Mouse (Mus musculus) hindbrain, embryonic 14.5 days (tissue): ENCODE results near the gene Noct. TPM values are rescaled to one million over a fixed set of nuclear protein-coding genes. Genes with fewer than 3 reads are reported as not detected.
"Not testable (repeated sequence)": the region's sequence is repeated elsewhere in the genome, so short reads cannot be mapped to it uniquely, and the experiment has no call there.

Experiments
- ATAC-seq: fragments of 200-750 bp; cut with Nextera tagmentation; 2 replicates; pipeline ENCODE4 v1.8.0; 2017; ENCODE audit warnings: moderate number of reproducible peaks, mild to moderate bottlenecking, moderate TSS enrichment, moderate library complexity; ENCODE audit not compliant: low FRiP score
- DNase-seq: peaks from one replicate; pipeline ENCODE4 v3.0.0-alpha.2; 2015; ENCODE audit warnings: low spot score
- H3K27ac ChIP-seq: fragments of 300-500 bp; sonication (generic); 2 replicates; pipeline ENCODE4 v1.5.1; 2014; ENCODE audit warnings: mild to moderate bottlenecking, moderate library complexity
- H3K27me3 ChIP-seq: fragments of 300-500 bp; sonication (generic); 2 replicates; pipeline ENCODE4 v1.6.1; 2014; ENCODE audit warnings: mild to moderate bottlenecking, low read length, mixed read lengths; ENCODE audit not compliant: control insufficient read depth, insufficient read depth
- H3K36me3 ChIP-seq: fragments of 300-500 bp; sonication (generic); replicated peaks from 2 replicates; pipeline ENCODE4 v1.6.1; 2014; ENCODE audit not compliant: control insufficient read depth, insufficient read depth
- H3K4me1 ChIP-seq: fragments of 300-500 bp; sonication (generic); replicated peaks from 2 replicates; pipeline ENCODE4 v1.6.1; 2014; ENCODE audit warnings: antibody characterized with exemption, low read length, mixed read lengths; ENCODE audit not compliant: control insufficient read depth, insufficient read depth
- H3K4me2 ChIP-seq: fragments of 300-500 bp; sonication (generic); replicated peaks from 2 replicates; pipeline ENCODE4 v1.6.1; 2014; ENCODE audit warnings: mild to moderate bottlenecking, moderate library complexity
- H3K4me3 ChIP-seq: fragments of 300-500 bp; sonication (generic); replicated peaks from 2 replicates; pipeline ENCODE4 v1.5.1; 2014; ENCODE audit warnings: mild to moderate bottlenecking, low read length
- H3K9ac ChIP-seq: fragments of 300-500 bp; sonication (generic); 2 replicates; pipeline ENCODE4 v1.6.1; 2014
- H3K9me3 ChIP-seq: fragments of 300-500 bp; sonication (generic); 2 replicates; pipeline ENCODE4 v1.6.1; 2016; ENCODE audit warnings: low read length; ENCODE audit not compliant: control insufficient read depth
- WGBS: fragments of 180-500 bp; shearing (Covaris S2); extraction: QIAGEN DNeasy Blood & Tissue Kit; methylation state at CpG from one replicate; pipeline ENCODE4 v1.1.7; 2014; 5-methylcytosine and 5-hydroxymethylcytosine counted together
- polyA plus RNA-seq: library from polyadenylated mRNA; unstranded; fragments of >200 nt; fragmentation: Nextera tagmentation; extraction: Ambion mirVana; gene quantifications from 2 replicates; pipeline ENCODE4 v1.2.1, GENCODE M21; 2014

Gene Noct
- polyA plus RNA-seq, 1 experiment from 2014 or later = 39.4 TPM

DNA sequence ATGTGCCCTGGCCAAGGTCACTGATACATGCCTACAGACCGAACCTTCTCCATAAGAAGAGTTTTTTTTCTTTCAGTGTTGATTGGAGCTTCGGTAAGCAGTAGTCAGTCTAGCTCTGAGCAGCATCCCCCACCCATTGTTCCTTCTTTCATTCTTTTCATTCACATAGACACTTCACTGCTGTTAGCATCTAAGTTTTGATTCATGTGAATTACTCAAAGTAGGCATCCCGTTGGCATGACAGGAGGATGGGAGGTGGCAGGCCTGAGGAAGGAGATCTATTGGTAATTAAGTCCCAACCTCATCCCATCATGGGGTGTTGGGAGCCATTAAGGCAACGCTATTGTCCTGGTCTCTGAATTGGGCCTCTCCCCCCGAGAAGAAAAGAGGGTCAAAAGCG is 8.6 kb upstream of the Noct start:
- no peak for DNase-seq
- H3K9me3 ChIP-seq = no peaks in the 10 kb centered on the region
- 87% methylated on average over 6 of the region's 6 CpGs for WGBS
- no peak overlapping the region for H3K27ac ChIP-seq
- no peaks in the 10 kb centered on the region for H3K36me3 ChIP-seq
- H3K27me3 ChIP-seq = no peaks in the 10 kb centered on the region
- no peak overlapping the region for H3K4me2 ChIP-seq
- no peak overlapping the region for H3K4me3 ChIP-seq
- no peaks in the 10 kb centered on the region for H3K4me1 ChIP-seq
- ATAC-seq = no peak
- no peak overlapping the region for H3K9ac ChIP-seq

DNA sequence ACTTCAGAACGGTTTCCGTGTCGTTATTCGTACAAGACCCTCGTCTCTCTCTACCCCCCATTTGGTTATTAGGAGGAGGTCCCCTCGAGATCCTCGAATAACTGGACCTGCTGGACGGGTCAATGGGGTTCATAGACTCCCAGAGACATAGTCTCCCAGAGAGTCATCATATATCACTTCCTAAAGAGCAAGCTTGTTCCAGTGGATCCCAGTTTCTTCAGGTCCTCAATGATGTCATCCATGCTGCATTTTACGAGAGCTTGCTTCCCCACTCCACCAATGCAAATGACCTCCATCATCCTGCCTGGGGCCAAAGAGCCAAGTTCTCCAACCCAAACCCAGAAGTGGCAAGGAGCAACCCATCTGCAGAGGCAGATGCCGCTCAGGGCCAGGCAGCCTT is 7.9 kb upstream of the Noct start:
- not testable (repeated sequence) for ATAC-seq, H3K4me1 ChIP-seq, H3K27me3 ChIP-seq, DNase-seq, H3K36me3 ChIP-seq, H3K4me3 ChIP-seq, H3K9ac ChIP-seq, H3K27ac ChIP-seq, H3K9me3 ChIP-seq, H3K4me2 ChIP-seq
- 82% methylated on average over 5 of the region's 10 CpGs for WGBS

DNA sequence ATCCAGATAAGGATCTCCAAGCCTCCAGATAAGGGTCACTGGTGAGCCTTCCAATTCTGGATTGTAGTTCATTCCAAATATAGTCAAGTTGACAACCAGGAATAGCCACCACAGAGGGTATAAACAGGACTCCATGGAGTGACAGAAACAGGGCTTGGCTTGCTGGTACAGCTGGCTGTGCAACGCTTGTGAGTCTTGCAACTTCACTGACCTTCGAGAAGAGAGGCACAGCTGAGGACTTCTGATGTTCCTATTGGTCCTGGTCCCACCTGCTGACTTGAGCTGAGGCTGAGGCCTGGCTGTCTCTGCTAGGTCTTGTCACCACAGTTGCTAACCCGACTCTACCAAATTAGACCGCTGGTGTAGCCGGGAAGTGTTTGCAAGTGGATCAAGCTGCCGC is 5.9 kb upstream of the Noct start:
- not testable (repeated sequence) for H3K36me3 ChIP-seq, H3K4me2 ChIP-seq, DNase-seq, H3K27ac ChIP-seq, H3K9me3 ChIP-seq, H3K4me3 ChIP-seq, H3K27me3 ChIP-seq, H3K9ac ChIP-seq, H3K4me1 ChIP-seq, ATAC-seq
- 94% methylated on average over 6 of the region's 6 CpGs for WGBS

DNA sequence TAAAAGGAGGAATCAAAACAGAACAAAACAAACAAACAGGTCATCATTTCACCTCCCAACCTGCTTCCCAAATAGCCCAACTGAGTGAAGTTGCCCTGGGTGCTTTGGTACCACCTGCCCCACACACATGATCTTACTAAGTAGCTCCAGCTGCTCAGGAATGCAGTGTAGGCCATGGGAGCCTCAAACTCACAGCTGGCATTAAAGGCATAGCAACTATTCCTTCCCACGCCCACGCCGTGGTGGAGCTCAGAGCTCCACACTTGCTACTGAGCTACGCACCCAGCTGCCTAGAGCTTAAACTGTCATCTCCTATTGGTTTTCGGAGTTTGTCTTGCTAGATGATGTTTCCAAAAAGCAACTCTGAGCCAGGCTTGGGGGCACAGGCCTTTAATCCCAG is 5.0 kb upstream of the Noct start:
- H3K9ac ChIP-seq = no peak overlapping the region
- no peak overlapping the region for H3K4me2 ChIP-seq
- no peak overlapping the region for H3K27ac ChIP-seq
- no peaks in the 10 kb centered on the region for H3K36me3 ChIP-seq
- H3K9me3 ChIP-seq = no peaks in the 10 kb centered on the region
- no peaks in the 10 kb centered on the region for H3K4me1 ChIP-seq
- 86% methylated on average over 5 of the region's 5 CpGs for WGBS
- no peak for ATAC-seq
- DNase-seq = no peak
- H3K27me3 ChIP-seq = no peaks in the 10 kb centered on the region
- H3K4me3 ChIP-seq = no peak overlapping the region

DNA sequence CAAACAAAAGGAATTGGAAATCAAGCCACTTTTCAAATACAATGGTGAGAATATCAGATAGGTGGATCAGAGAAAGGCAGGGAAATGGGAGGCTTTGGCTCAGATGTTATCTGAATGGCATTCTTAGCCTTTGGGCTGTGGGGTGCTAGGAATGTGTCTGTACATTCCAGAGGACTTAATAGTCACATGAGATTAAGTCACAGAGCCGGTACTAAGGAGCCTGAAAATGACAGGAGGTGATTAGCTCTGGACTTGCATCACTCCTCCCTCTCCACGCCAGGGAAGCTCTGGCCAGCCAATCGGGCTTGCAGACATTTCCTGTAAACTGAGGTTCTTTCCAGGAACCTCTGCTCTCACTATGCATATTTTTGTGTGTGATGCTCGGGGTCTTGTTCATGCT is 3.4 kb upstream of the Noct start:
- Histone ChIP-seq H3K36me3 (no peaks in the 10 kb centered on the region), H3K4me3 (no peak overlapping the region), H3K4me2 (no peak overlapping the region), H3K9ac (no peak overlapping the region), H3K27me3 (no peaks in the 10 kb centered on the region), H3K27ac (no peak overlapping the region), H3K9me3 (no peaks in the 10 kb centered on the region), H3K4me1 (peaks cover 5% of the 10 kb centered on the region; the same call in 1 of the 2 replicates)
- DNase-seq = no peak
- no peak for ATAC-seq
- 64% methylated on average over 4 of the region's 4 CpGs for WGBS

DNA sequence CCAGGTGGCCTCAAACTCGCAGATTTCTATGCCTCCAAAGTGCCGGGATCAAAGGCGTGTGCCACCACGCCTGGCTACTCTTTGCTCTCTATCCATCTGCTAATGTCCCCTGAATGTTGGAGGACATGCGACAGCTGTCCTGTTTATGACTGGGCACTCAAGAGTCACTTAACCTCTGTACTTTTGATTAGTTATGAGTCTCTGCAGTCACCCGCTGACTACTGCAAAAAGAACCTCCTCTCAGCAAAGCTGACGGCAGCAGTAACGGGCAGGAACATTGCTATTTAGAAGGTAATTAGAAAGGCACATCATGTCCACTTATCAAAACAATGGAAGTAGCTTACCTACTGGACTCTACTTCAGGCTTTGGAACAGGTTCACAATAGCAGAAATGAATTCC is 2.4 kb upstream of the Noct start:
- no peak for DNase-seq
- Histone ChIP-seq H3K27ac (no peak overlapping the region), H3K27me3 (no peaks in the 10 kb centered on the region), H3K4me3 (no peak overlapping the region), H3K36me3 (no peaks in the 10 kb centered on the region), H3K4me1 (peaks cover 13% of the 10 kb centered on the region; the same call in 1 of the 2 replicates), H3K9ac (no peak overlapping the region), H3K9me3 (no peaks in the 10 kb centered on the region), H3K4me2 (no peak overlapping the region)
- 78% methylated on average over 8 of the region's 8 CpGs for WGBS
- ATAC-seq = no peak

DNA sequence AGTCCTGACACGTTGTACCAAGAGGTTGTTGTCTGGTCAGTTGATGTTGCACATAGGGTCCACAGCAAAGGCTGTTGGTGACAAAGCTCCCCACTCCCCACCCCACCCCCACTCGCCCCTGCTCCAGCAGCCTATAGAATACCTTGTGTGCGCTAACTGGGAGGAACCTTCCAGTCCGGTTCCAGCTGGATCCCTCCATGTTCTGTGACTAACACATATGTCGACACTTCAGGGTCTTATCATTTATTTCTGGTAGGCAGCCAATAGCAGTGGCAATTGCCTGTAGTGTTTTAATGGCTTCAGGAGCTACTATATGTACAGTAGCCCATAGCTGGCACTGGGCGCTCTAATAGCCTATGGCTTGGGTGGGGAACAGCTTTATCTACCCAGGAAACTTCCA is 1.9 kb upstream of the Noct start:
- H3K4me2 ChIP-seq = no peak overlapping the region
- H3K9ac ChIP-seq = no peak overlapping the region
- no peak overlapping the region for H3K4me3 ChIP-seq
- DNase-seq (no peak), ATAC-seq (no peak)
- no peaks in the 10 kb centered on the region for H3K9me3 ChIP-seq
- no peaks in the 10 kb centered on the region for H3K36me3 ChIP-seq
- peaks cover 15% of the 10 kb centered on the region; the same call in 1 of the 2 replicates for H3K4me1 ChIP-seq
- no peak overlapping the region for H3K27ac ChIP-seq
- H3K27me3 ChIP-seq = no peaks in the 10 kb centered on the region
- WGBS = 89% methylated on average over 6 of the region's 6 CpGs

DNA sequence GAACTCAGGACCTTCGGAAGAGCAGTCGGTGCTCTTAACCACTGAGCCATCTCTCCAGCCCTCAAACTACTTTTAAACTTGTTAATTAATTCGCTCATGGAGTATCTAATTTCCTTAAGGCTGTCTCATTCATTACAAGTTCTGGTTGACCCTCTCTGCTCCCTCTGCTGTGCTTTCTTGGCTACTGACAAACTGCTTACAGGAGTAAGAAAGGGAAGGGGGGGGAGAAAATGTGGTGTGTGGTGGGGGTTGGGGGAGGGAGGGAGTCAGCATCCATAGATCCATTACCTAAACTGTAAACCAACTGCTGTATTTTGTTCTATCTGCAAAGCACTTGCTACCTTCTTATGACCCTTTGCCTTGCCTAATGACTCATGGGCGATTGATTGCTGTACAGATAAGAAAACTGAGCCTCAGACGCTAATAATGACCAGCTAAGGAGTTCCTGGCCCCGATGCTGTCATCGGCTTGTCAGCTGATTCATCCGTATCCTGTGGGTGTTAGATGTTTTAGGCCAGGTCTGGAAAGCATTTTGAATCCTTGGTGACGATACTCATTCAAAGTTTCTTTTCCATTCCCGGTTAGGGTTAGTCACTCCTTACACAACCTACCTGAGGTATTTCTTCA is 1.3 kb upstream of the Noct start:
- Histone ChIP-seq H3K4me2 (no peak overlapping the region), H3K36me3 (no peaks in the 10 kb centered on the region), H3K9ac (no peak overlapping the region), H3K4me3 (no peak overlapping the region), H3K27ac (no peak overlapping the region), H3K27me3 (no peaks in the 10 kb centered on the region), H3K4me1 (peaks cover 18% of the 10 kb centered on the region; the same call in 1 of the 2 replicates), H3K9me3 (no peaks in the 10 kb centered on the region)
- no peak for DNase-seq
- 66% methylated on average over 10 of the region's 10 CpGs for WGBS
- ATAC-seq = no peak

DNA sequence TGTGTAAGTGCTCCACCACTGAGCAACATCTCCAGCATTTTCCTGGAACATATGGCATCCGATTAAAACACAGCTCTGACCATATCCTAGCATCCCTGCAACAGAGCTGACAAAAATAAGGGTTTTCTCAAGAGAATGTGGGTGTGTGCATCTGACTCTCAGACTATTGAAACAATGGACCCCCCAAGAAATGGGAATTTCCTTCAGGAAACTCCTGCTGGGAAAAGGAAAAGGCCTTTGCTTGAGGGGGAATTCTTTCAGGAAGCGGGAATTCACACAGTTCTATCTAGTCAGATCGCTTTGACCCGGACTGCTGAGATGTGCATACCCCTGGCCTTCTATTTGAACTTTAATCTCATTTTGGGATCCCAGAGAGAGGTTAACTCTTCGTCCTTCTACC is 691 bp upstream of the Noct start:
- Histone ChIP-seq H3K4me1 (peaks cover 18% of the 10 kb centered on the region; the same call in 1 of the 2 replicates), H3K36me3 (no peaks in the 10 kb centered on the region), H3K4me3 (peak overlapping the region; percentile 95), H3K9me3 (no peaks in the 10 kb centered on the region), H3K27ac (peak overlapping the region; percentile 100), H3K27me3 (no peaks in the 10 kb centered on the region), H3K9ac (peak overlapping the region; percentile 96), H3K4me2 (peak overlapping the region; percentile 77)
- ATAC-seq (no peak), DNase-seq (no peak)
- 24% methylated on average over 5 of the region's 5 CpGs for WGBS

DNA sequence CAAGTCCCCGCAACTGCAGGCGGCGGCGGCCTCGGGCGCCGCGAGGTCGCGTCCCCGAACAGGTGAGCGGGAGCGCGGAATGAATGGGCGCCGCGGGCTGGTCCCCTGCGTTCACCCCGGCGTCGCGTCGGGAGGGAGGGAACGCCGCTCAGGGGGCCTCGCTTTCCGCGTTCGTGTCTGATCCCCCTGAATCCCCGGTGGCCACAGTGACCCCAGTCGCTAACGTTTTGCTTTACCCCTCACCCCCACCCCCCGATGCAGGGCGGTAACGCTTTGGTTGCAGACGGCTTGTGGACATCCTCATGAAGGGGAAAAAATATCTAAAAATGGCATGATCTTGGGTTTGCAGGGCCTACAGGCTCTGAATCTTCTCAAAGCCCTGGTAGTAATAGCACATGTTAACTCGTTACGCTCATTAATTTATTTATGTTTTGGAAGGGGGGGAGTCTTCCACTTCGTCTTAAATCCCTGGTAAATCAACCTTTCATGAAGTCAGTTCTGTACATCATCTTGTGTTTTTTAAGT is 1.0 kb downstream of the Noct start:
- Histone ChIP-seq H3K4me3 (peak overlapping the region; percentile 95), H3K36me3 (no peaks in the 10 kb centered on the region), H3K4me1 (peaks cover 18% of the 10 kb centered on the region; the same call in 1 of the 2 replicates), H3K27me3 (no peaks in the 10 kb centered on the region), H3K9me3 (no peaks in the 10 kb centered on the region), H3K4me2 (peak overlapping the region; percentile 77), H3K9ac (peak overlapping the region; percentile 96), H3K27ac (peak overlapping the region; percentile 100)
- no peak for ATAC-seq
- DNase-seq = no peak
- under 1% methylated on average over 36 of the region's 39 CpGs for WGBS
